Mouse (Mus musculus): ENCODE results near the gene Emp3. TPM values are rescaled to one million over a fixed set of nuclear protein-coding genes. Genes with fewer than 3 reads are reported as not detected.
A peak's percentile ranks its signal among the peaks of the same experiment; 100 is the strongest.
"Not testable (repeated sequence)": the region's sequence is repeated elsewhere in the genome, so short reads cannot be mapped to it uniquely, and the experiment has no call there.

The Emp3 gene
- polyA plus RNA-seq, 1 experiment = 373 TPM

GRCm38 (mm10) chr7:45917004-45917704 lies 4.0 kb downstream of the Emp3 start:
- Histone ChIP-seq H3K27ac (ENCODE audit: insufficient read depth, low read length) (peak overlapping the region; percentile 39), H3K4me3 (ENCODE audit: insufficient read depth, low read length) (no peak overlapping the region), H3K4me1 (ENCODE audit: control insufficient read depth, insufficient read depth, low read length) (peaks cover 6% of the 10 kb centered on the region; the same call in 1 of the 2 replicates)
- no peak for TF ChIP-seq POLR2A (IDR thresholded peaks at IDR 0.05; ENCODE audit: low read depth, low read length)
- TF ChIP-seq CTCF (IDR thresholded peaks at IDR 0.05; ENCODE audit: borderline replicate concordance, insufficient read depth, low read length) = no peak

- no peak overlapping the region for H3K4me3 ChIP-seq (ENCODE audit: insufficient read depth, low read length)
These were observed 4.9 kb downstream of the Emp3 start for GRCm38 (mm10) chr7:45916056-45917003.

GRCm38 (mm10) chr7:45915011-45915410 lies 6.2 kb downstream of the Emp3 start:
- Histone ChIP-seq H3K27ac (ENCODE audit: insufficient read depth, low read length) (no peak overlapping the region), H3K4me3 (ENCODE audit: insufficient read depth, low read length) (no peak overlapping the region), H3K4me1 (ENCODE audit: control insufficient read depth, insufficient read depth, low read length) (0 out of 2 replicates have a peak, but pooled peaks cover 5% of the 10 kb centered on the region)
- TF ChIP-seq CTCF (IDR thresholded peaks at IDR 0.05; ENCODE audit: borderline replicate concordance, insufficient read depth, low read length) (no peak), POLR2A (IDR thresholded peaks at IDR 0.05; ENCODE audit: low read depth, low read length) (no peak)

More at GRCm38 (mm10) chr7:45916056-45917003, 4.9 kb downstream of the Emp3 start:
- TF ChIP-seq CTCF (IDR thresholded peaks at IDR 0.05; ENCODE audit: borderline replicate concordance, insufficient read depth, low read length) = no peak
- TF ChIP-seq POLR2A (IDR thresholded peaks at IDR 0.05; ENCODE audit: low read depth, low read length) = peak; percentile 52
- Histone ChIP-seq H3K4me1 (ENCODE audit: control insufficient read depth, insufficient read depth, low read length) (0 out of 2 replicates have a peak, but pooled peaks cover 5% of the 10 kb centered on the region), H3K27ac (ENCODE audit: insufficient read depth, low read length) (no peak overlapping the region; the same call in 1 of the 2 replicates)

GRCm38 (mm10) chr7:45914067-45914466 lies 7.1 kb downstream of the Emp3 start:
- no peak overlapping the region for H3K4me3 ChIP-seq (ENCODE audit: insufficient read depth, low read length)
- H3K27ac ChIP-seq (ENCODE audit: insufficient read depth, low read length) = no peak overlapping the region

GRCm38 (mm10) chr7:45909145-45909544 lies 12.1 kb downstream of the Emp3 start:
- Histone ChIP-seq H3K27ac (ENCODE audit: insufficient read depth, low read length) (no peak overlapping the region), H3K4me3 (ENCODE audit: insufficient read depth, low read length) (no peak overlapping the region), H3K4me1 (ENCODE audit: control insufficient read depth, insufficient read depth, low read length) (no peaks in the 10 kb centered on the region)
- TF ChIP-seq POLR2A (IDR thresholded peaks at IDR 0.05; ENCODE audit: low read depth, low read length) = no peak
- no peak for TF ChIP-seq CTCF (IDR thresholded peaks at IDR 0.05; ENCODE audit: borderline replicate concordance, insufficient read depth, low read length)

More at GRCm38 (mm10) chr7:45914067-45914466, 7.1 kb downstream of the Emp3 start:
- TF ChIP-seq CTCF (IDR thresholded peaks at IDR 0.05; ENCODE audit: borderline replicate concordance, insufficient read depth, low read length) = no peak
- H3K4me1 ChIP-seq (ENCODE audit: control insufficient read depth, insufficient read depth, low read length) = 0 out of 2 replicates have a peak, but pooled peaks cover 5% of the 10 kb centered on the region

- Histone ChIP-seq H3K4me1 (ENCODE audit: control insufficient read depth, insufficient read depth, low read length) (no peaks in the 10 kb centered on the region), H3K4me3 (ENCODE audit: insufficient read depth, low read length) (no peak overlapping the region), H3K27ac (ENCODE audit: insufficient read depth, low read length) (no peak overlapping the region)
- TF ChIP-seq POLR2A (IDR thresholded peaks at IDR 0.05; ENCODE audit: low read depth, low read length) (no peak), CTCF (IDR thresholded peaks at IDR 0.05; ENCODE audit: borderline replicate concordance, insufficient read depth, low read length) (no peak)
These were observed 12.8 kb downstream of the Emp3 start for GRCm38 (mm10) chr7:45908384-45908783.

- H3K27ac ChIP-seq (ENCODE audit: insufficient read depth, low read length) = no peak overlapping the region
- TF ChIP-seq POLR2A (IDR thresholded peaks at IDR 0.05; ENCODE audit: low read depth, low read length) (no peak), CTCF (IDR thresholded peaks at IDR 0.05; ENCODE audit: borderline replicate concordance, insufficient read depth, low read length) (no peak)
- no peaks in the 10 kb centered on the region for H3K4me1 ChIP-seq (ENCODE audit: control insufficient read depth, insufficient read depth, low read length)
- no peak overlapping the region for H3K4me3 ChIP-seq (ENCODE audit: insufficient read depth, low read length)
These were observed 14.6 kb downstream of the Emp3 start for GRCm38 (mm10) chr7:45906622-45907021.

GRCm38 (mm10) chr7:45902481-45903002 lies 18.7 kb downstream of the Emp3 start:
- Histone ChIP-seq H3K4me3 (ENCODE audit: insufficient read depth, low read length) (no peak overlapping the region), H3K4me1 (ENCODE audit: control insufficient read depth, insufficient read depth, low read length) (no peaks in the 10 kb centered on the region), H3K27ac (ENCODE audit: insufficient read depth, low read length) (no peak overlapping the region)
- no peak for TF ChIP-seq POLR2A (IDR thresholded peaks at IDR 0.05; ENCODE audit: low read depth, low read length)
- TF ChIP-seq CTCF (IDR thresholded peaks at IDR 0.05; ENCODE audit: borderline replicate concordance, insufficient read depth, low read length) = no peak

- Histone ChIP-seq H3K4me3 (ENCODE audit: insufficient read depth, low read length) (no peak overlapping the region), H3K4me1 (ENCODE audit: control insufficient read depth, insufficient read depth, low read length) (no peaks in the 10 kb centered on the region), H3K27ac (ENCODE audit: insufficient read depth, low read length) (no peak overlapping the region)
- TF ChIP-seq CTCF (IDR thresholded peaks at IDR 0.05; ENCODE audit: borderline replicate concordance, insufficient read depth, low read length) (no peak), POLR2A (IDR thresholded peaks at IDR 0.05; ENCODE audit: low read depth, low read length) (no peak)
These were observed 19.6 kb downstream of the Emp3 start for GRCm38 (mm10) chr7:45901562-45901961.

- not testable (repeated sequence) for H3K4me3 ChIP-seq (ENCODE audit: insufficient read depth, low read length); H3K4me1 ChIP-seq (ENCODE audit: control insufficient read depth, insufficient read depth, low read length)
These were observed 23.1 kb downstream of the Emp3 start for GRCm38 (mm10) chr7:45898125-45898524.

More at GRCm38 (mm10) chr7:45898125-45898524, 23.1 kb downstream of the Emp3 start:
- not testable (repeated sequence) for H3K27ac ChIP-seq (ENCODE audit: insufficient read depth, low read length)

Data from embryonic fibroblast, embryonic 13.5 days (primary cell).